Mouse (Mus musculus) G1E (cell line): ENCODE data around the gene Pnma1. TPM values are rescaled to one million over a fixed set of nuclear protein-coding genes. Genes with fewer than 3 reads are reported as not detected.

Experiments
- ATAC-seq: 2 replicates; pipeline ENCODE4 v1.8.0; 2016; ENCODE audit warnings: mild to moderate bottlenecking; ENCODE audit not compliant: insufficient number of reproducible peaks, poor library complexity, low FRiP score, severe bottlenecking; ENCODE audit errors: extremely low read depth
- DNase-seq: peaks from one replicate; pipeline ENCODE4 v3.0.0; 2012; ENCODE audit warnings: low spot score
- H3K27me3 ChIP-seq: 2 replicates; pipeline ENCODE4 v1.6.1; 2012; ENCODE audit warnings: mild to moderate bottlenecking, low read length, inconsistent platforms; ENCODE audit not compliant: insufficient read depth
- H3K36me3 ChIP-seq: replicated peaks from 2 replicates; pipeline ENCODE3; 2012; ENCODE audit warnings: mild to moderate bottlenecking, inconsistent platforms
- H3K4me1 ChIP-seq: 2 replicates; pipeline ENCODE4 v1.6.1; 2012; ENCODE audit warnings: low read depth, low read length, inconsistent platforms, mixed read lengths; ENCODE audit not compliant: insufficient read depth
- H3K4me3 ChIP-seq: 2 replicates; pipeline ENCODE4 v1.5.1; 2012; ENCODE audit warnings: low read depth, mild to moderate bottlenecking, inconsistent platforms, low read length, moderate library complexity, mixed read lengths
- H3K9me3 ChIP-seq: replicated peaks from 2 replicates; pipeline ENCODE4 v1.6.1; 2012; ENCODE audit warnings: inconsistent platforms
- CTCF ChIP-seq: IDR thresholded peaks from 2 replicates; pipeline ENCODE4 v1.5.1; 2012; ENCODE audit warnings: low read depth, low read length, inconsistent platforms, mixed read lengths
- GATA1 ChIP-seq: IDR thresholded peaks from 2 replicates; pipeline ENCODE4 v1.6.1; 2012; ENCODE audit warnings: borderline replicate concordance, low read length, inconsistent platforms, mixed read lengths
- GATA2 ChIP-seq: IDR thresholded peaks from 2 replicates; pipeline ENCODE4 v1.6.1; 2012; ENCODE audit warnings: low read depth, low read length, inconsistent platforms, borderline replicate concordance
- POLR2AphosphoS5 ChIP-seq: IDR thresholded peaks from 2 replicates; pipeline ENCODE4 v1.6.1; 2012; ENCODE audit warnings: low read depth, low read length, inconsistent platforms; ENCODE audit not compliant: insufficient replicate concordance
- TAL1 ChIP-seq: conservative IDR thresholded peaks from 2 replicates; pipeline ENCODE4 v1.6.1; 2012; ENCODE audit warnings: low read depth, low read length, inconsistent platforms, mixed read lengths
- polyA plus RNA-seq: library from polyadenylated mRNA; stranded (reverse); fragments of >175 nt; gene quantifications from 2 replicates; pipeline ENCODE4 v1.2.3, GENCODE M21; 2012
- total RNA-seq, 2 experiments: library from RNA; stranded (forward) in 1 of 2; stranded (reverse) in 1 of 2; fragments of 200-1000 nt in 1 of 2; fragments of >200 nt in 1 of 2; fragmentation: Nextera tagmentation in 1 of 2; gene quantifications; 2 replicates each; pipeline ENCODE4 v1.2.3; 2014 to 2017

Pnma1 gene
- total RNA-seq (2014; fragmentation: Nextera tagmentation) (0.58 and 0.83 TPM in 2 replicates), total RNA-seq (2017) (0.76 and 1.5 TPM in 2 replicates), polyA plus RNA-seq (0.14 TPM in 2 replicates)

GRCm38 (mm10) chr12:84147954-84148621 is at the start of gene Pnma1:
Gene Pnma1 (minus strand): TSS chr12:84148489.
- no peaks in the 10 kb centered on the region; the same call in 1 of the 2 replicates for H3K9me3 ChIP-seq
- peak within 1 kb of the TSS; percentile 71 for H3K4me3 ChIP-seq
- H3K36me3 ChIP-seq, result peaks cover 64% of the 10 kb centered on the region
- H3K4me1 ChIP-seq, result peaks cover 67% of the 10 kb centered on the region
- no peak for ATAC-seq
- TF ChIP-seq GATA2 (no peak), POLR2AphosphoS5 (0 out of 2 replicates have a peak, but pooled peaks have one; percentile 34), CTCF (peak; percentile 12; the same call in 1 of the 2 replicates), TAL1 (no peak), GATA1 (no peak)
- peak; percentile 68 for DNase-seq
- H3K27me3 ChIP-seq, result peaks cover under 1% of the 10 kb centered on the region

- no peak for ATAC-seq
- Histone ChIP-seq H3K36me3 (peaks cover 64% of the 10 kb centered on the region), H3K27me3 (no peaks in the 10 kb centered on the region), H3K4me3 (peak overlapping the region; percentile 81; the same call in 1 of the 2 replicates), H3K4me1 (peaks cover 76% of the 10 kb centered on the region), H3K9me3 (no peaks in the 10 kb centered on the region)
- DNase-seq, result no peak
- TF ChIP-seq POLR2AphosphoS5 (no peak), GATA2 (no peak), CTCF (no peak), GATA1 (no peak), TAL1 (no peak)
These were observed 46.9 kb upstream of the Pnma1 start for GRCm38 (mm10) chr12:84195195-84195594.

GRCm38 (mm10) chr12:84194400-84195109 is 46.3 kb upstream of the Pnma1 start:
- DNase-seq, result no peak
- peaks cover 65% of the 10 kb centered on the region for H3K36me3 ChIP-seq
- H3K4me1 ChIP-seq, result peaks cover 82% of the 10 kb centered on the region
- no peak for ATAC-seq
- no peaks in the 10 kb centered on the region for H3K9me3 ChIP-seq
- peak overlapping the region; percentile 81 for H3K4me3 ChIP-seq
- H3K27me3 ChIP-seq, result no peaks in the 10 kb centered on the region
- TF ChIP-seq GATA2, result no peak
- no peak for TF ChIP-seq TAL1
- no peak for TF ChIP-seq CTCF
- no peak for TF ChIP-seq POLR2AphosphoS5
- TF ChIP-seq GATA1, result no peak

GRCm38 (mm10) chr12:84193642-84194399 is 45.5 kb upstream of the Pnma1 start:
- H3K4me1 ChIP-seq, result peaks cover 84% of the 10 kb centered on the region
- ATAC-seq, result peak; percentile 77

DNA sequence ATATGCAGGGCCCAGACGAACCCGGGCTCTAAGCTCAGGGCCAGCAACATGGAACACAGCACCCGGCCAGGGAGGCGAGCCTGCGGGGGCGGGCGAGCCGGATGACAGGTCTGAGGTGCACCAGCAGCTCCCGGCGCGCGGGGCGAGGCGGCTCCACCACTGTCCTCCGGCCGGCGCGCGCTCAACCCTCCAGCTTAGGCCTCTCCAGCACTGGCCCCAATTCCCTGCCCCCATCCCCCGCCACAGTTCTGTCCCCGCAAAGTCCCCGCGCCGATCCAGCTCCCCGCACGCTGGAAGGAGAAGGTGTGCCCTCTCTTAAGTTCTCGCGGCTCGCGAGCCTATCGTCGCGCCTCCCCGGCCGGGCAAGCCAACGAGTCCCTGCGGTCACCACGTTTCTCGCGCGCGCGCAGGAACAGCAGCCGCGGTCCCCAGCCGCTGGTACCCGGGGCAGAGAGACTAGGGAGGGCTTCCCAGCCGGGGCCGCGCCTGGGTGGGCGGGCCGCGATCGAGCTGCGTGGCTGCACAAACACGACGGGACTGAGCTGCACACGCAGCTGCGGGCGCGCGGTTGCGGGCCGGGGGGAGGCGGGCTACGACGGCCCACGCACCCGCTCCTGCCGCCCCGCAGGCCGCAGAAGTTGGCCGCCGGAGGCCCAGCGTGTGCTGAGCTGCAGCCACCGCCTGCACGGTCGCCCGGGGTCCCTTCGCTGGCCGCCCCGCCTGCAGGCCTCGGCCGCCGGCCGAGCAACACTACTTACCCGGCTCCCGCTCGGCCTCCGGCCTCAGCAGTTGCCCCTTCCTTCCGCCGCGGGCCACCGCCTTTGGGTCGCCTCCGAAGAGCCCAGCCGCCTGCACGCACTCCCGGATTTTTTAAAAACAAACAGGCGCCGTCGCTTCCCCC is 44.7 kb upstream of the Pnma1 start:
- H3K27me3 ChIP-seq, result no peaks in the 10 kb centered on the region
- TF ChIP-seq GATA2, result no peak
- TF ChIP-seq POLR2AphosphoS5, result no peak
- TF ChIP-seq TAL1, result no peak
- no peak for TF ChIP-seq GATA1
- TF ChIP-seq CTCF, result no peak
- peak overlapping the region; percentile 81 for H3K4me3 ChIP-seq
- DNase-seq (peak; percentile 96), ATAC-seq (no peak)
- H3K36me3 ChIP-seq, result peaks cover 70% of the 10 kb centered on the region
- H3K4me1 ChIP-seq, result peaks cover 84% of the 10 kb centered on the region
- no peaks in the 10 kb centered on the region for H3K9me3 ChIP-seq

More at GRCm38 (mm10) chr12:84193642-84194399, 45.5 kb upstream of the Pnma1 start:
- Histone ChIP-seq H3K4me3 (peak overlapping the region; percentile 81), H3K36me3 (peaks cover 67% of the 10 kb centered on the region), H3K9me3 (no peaks in the 10 kb centered on the region), H3K27me3 (no peaks in the 10 kb centered on the region)
- TF ChIP-seq GATA2, result no peak
- TF ChIP-seq GATA1, result no peak
- no peak for TF ChIP-seq POLR2AphosphoS5
- no peak for TF ChIP-seq CTCF
- peak; percentile 96 for DNase-seq
